Mouse (Mus musculus): Measurements from ENCODE around the gene Thrsp. TPM values are rescaled to one million over a fixed set of nuclear protein-coding genes. Genes with fewer than 3 reads are reported as not detected.

Gene Thrsp
- polyA plus RNA-seq, 1 experiment from 2014 or later: 2.4 TPM

Other genes starting within 250 kb of the Thrsp start
- 3.6 and 5.2 TPM in 2 replicates for gene Usp35, start 85.7 kb downstream of the Thrsp start, polyA plus RNA-seq (2015; fragmentation: Nextera tagmentation; extraction: Ambion mirVana)
- 7.3 and 7.7 TPM in 2 replicates for gene Kctd21, start 85.4 kb downstream of the Thrsp start, polyA plus RNA-seq (2015; fragmentation: Nextera tagmentation; extraction: Ambion mirVana)
- gene Alg8, start 46.1 kb downstream of the Thrsp start, polyA plus RNA-seq (2015; fragmentation: Nextera tagmentation; extraction: Ambion mirVana): 14.8 and 16.2 TPM in 2 replicates
- 440 and 478 TPM in 2 replicates for gene Ndufc2, start 17.7 kb downstream of the Thrsp start, polyA plus RNA-seq (2015; fragmentation: Nextera tagmentation; extraction: Ambion mirVana)
- 1.2 and 1.5 TPM in 2 replicates for gene Kctd14, start 33.6 kb upstream of the Thrsp start, polyA plus RNA-seq (2015; fragmentation: Nextera tagmentation; extraction: Ambion mirVana)
- 41.4 and 42.5 TPM in 2 replicates for gene Ints4, start 63.2 kb upstream of the Thrsp start, polyA plus RNA-seq (2015; fragmentation: Nextera tagmentation; extraction: Ambion mirVana)
- gene Aamdc, start 161.8 kb upstream of the Thrsp start, polyA plus RNA-seq (2015; fragmentation: Nextera tagmentation; extraction: Ambion mirVana): 53.0 and 59.2 TPM in 2 replicates
- gene Rsf1, start 162.2 kb upstream of the Thrsp start, polyA plus RNA-seq (2015; fragmentation: Nextera tagmentation; extraction: Ambion mirVana): 24.1 and 25.6 TPM in 2 replicates

All from hindbrain, embryonic 15.5 days (tissue).